Mouse (Mus musculus): ENCODE data around the gene Tbc1d14.

Tbc1d14 gene

DNA sequence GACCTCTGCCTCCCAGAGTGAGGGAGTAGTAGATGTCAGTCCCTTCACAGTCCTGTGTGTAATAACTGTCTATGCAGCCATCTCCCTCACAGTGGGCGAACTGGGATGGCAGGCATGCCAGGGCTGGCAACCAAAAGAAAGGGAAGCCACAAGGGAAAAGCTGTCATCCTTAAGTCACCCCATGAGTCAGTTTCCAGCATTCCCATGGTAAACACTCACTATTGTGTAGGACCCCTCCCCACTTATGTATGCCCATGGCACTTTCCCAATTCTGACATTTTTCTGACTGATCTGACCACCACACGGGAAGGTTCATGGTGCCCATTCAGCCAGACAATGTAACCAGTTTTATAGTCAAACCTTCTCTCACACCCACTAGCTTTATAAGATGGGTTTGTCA lies 132.4 kb downstream of the Tbc1d14 start:
- no peak for DNase-seq

GRCm38 (mm10) chr5:36458926-36459325 lies 134.2 kb downstream of the Tbc1d14 start:
- peak; percentile 65 for DNase-seq

GRCm38 (mm10) chr5:36457706-36458105 lies 135.4 kb downstream of the Tbc1d14 start:
- no peak for DNase-seq

- no peak for DNase-seq
Observed at GRCm38 (mm10) chr5:36452821-36453220, 140.3 kb downstream of the Tbc1d14 start.

- no peak for DNase-seq
Observed at GRCm38 (mm10) chr5:36451872-36452389, 141.1 kb downstream of the Tbc1d14 start.

GRCm38 (mm10) chr5:36451119-36451518 lies 142.0 kb downstream of the Tbc1d14 start:
- DNase-seq: no peak

DNA sequence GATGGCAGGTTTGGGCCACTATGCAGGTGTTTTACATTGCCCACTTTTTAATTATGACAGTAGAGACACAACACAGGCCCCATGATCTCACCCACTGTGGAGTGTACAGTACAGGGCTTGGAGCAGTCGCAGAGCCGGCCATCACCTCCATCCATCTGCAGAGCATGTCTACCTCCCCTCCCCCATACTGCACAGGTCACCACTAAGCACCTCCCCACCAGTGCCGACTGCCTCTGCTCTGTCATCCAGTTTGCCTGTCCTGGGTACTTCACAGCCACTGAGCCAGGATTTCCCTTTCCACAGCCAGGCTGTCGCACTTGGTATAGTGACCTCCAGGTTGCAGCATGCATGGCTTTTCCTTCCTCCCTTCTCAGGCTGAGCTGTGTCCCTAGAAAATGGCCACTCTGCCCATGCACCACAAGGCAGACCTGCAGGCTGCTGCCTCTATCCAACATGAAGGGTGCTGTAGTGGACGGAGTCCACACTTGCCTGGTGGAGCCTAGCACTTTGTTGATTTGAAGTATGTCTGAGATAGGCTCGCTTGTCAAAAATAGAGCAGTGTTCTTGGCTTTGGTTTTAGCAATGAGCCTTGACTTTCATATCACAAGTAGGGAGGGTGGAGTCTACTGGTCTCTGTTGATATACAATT lies 143.2 kb downstream of the Tbc1d14 start:
- DNase-seq: no peak

- DNase-seq: no peak
Observed at GRCm38 (mm10) chr5:36447872-36448271, 145.2 kb downstream of the Tbc1d14 start.

DNA sequence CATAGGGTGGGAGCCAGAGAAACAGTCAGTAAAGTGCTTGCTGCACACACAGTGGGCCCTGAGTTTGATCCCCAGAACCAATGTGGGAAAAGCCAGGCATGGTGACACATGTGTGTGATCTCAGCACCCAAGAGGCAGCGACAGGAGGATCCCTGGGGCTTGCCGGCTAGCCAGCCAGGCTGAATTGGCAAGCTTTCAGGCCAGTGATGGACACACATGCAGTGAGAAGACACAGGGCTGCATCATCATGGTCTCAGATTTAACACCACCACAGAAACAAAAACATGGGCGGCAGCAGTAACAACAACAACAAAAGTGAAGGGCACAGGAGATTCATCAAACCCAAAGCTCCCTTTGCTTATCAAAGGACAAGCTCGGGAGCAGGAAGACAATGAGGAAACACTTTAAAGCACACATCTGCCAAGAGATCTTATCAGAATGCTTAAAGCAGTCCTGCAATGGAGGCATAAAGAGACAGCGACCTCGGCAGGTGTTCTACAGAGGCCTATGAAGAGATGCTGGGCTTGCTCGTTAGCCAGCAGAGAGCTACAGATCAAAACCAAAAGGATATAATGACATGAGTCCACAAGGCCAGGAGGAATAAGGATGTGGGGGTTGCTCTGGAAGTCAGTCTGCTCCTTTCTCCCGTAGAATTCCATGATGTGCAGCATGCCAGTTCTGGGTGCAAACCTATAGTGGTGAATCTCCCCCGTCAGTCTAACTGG lies 146.7 kb downstream of the Tbc1d14 start:
- DNase-seq: no peak

- DNase-seq: no peak
Observed at GRCm38 (mm10) chr5:36445028-36445427, 148.0 kb downstream of the Tbc1d14 start.

DNA sequence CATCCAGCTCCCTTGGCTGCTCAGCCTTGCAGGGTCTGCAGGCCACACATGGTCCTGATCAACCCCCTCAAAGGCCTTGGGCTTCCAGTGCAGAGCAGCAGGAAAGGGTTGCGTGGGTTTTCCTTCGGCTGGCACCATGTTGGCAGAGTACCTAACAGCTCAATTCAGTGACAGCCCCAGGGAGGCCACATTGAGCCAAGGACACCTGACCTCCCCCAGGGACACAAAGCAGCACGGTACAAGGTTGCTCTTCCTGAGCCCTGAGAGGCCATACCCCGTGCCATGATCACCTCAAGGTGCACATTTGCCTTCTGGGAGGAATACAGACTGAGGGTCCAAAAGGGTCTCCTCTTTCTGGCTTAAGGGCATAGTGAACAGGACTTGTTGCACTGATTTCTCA lies 148.5 kb downstream of the Tbc1d14 start:
- no peak for DNase-seq

DNA sequence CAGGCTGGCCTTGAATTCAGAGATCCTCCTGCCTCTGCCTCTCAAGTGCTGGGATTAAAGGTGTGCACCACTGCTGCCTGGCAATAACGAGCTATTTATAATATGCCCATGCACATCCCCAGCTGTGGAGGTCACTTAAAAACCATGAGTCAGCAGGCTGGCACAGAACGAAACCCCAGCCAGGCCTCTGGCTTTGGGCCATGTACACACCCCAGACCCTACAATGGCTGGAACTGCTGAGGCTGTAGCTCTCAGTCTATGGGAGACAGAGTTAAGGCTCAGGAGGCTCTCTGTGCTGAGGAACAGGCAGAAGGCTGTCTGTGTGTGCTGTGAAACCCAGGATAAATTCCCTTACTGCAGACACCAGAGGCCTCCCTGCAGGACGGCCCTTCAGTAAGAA lies 152.3 kb downstream of the Tbc1d14 start:
- DNase-seq: no peak

Data from kidney, postnatal 10 days (tissue).